Mouse (Mus musculus) heart, postnatal 0 days (tissue): ENCODE measurements around the gene A430089I19Rik.
"Not testable (repeated sequence)": the region's sequence is repeated elsewhere in the genome, so short reads cannot be mapped to it uniquely, and the experiment has no call there.

Source experiments
- CTCF ChIP-seq: IDR thresholded peaks from 2 replicates; pipeline ENCODE4 v1.5.1; 2016; ENCODE audit warnings: antibody characterized with exemption, control low read depth, low read depth
- EP300 ChIP-seq: IDR thresholded peaks from 2 replicates; pipeline ENCODE4 v1.6.1; 2016; ENCODE audit warnings: antibody characterized with exemption, low read depth

DNA sequence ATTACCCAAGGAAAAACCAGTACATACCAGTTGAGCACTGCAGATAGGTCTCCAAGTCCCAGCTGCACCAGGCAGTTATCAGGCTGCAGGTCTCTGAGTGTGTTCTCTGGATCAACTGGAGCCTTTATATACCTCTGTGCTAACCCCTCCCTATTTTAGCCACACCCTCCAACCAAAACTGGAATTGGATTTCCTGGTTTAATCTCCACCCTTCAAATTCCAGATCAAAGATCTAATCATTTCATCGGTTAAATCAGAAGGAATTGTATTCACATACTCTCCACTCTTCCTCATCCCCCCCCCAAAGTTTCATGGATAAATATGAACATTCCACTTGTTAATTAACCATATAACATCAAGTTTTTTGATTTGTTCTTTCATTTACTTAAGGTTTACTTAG is at the start of gene A430089I19Rik:
- TF ChIP-seq CTCF, EP300: not testable (repeated sequence)
